Mouse (Mus musculus) CH12.LX (cell line): Measurements from ENCODE around the gene Apopt1. TPM values are rescaled to one million over a fixed set of nuclear protein-coding genes. Genes with fewer than 3 reads are reported as not detected.
"Not testable (repeated sequence)": the region's sequence is repeated elsewhere in the genome, so short reads cannot be mapped to it uniquely, and the experiment has no call there.

Experiments used
- DNase-seq: peaks from one replicate; pipeline ENCODE4 v3.0.0-alpha.2; 2013; ENCODE audit errors: extremely low read depth
- H3K27ac ChIP-seq: 2 replicates; pipeline ENCODE4 v1.5.1; 2012; ENCODE audit warnings: low read depth, mild to moderate bottlenecking, control low read depth, moderate library complexity; ENCODE audit not compliant: insufficient read depth
- H3K27me3 ChIP-seq: replicated peaks from 2 replicates; pipeline ENCODE3; 2012; ENCODE audit warnings: inconsistent platforms
- H3K36me3 ChIP-seq, 2 experiments: replicated peaks in 1 of 2; 2 replicates each; pipeline versions ENCODE3 to v1.6.1; 2012; ENCODE audit warnings: inconsistent platforms in 1 of 2, low read length in 1 of 2, mild to moderate bottlenecking in 1 of 2, mixed read lengths in 1 of 2, moderate library complexity in 1 of 2; ENCODE audit not compliant: control insufficient read depth in 1 of 2, insufficient read depth in 1 of 2
- H3K4me1 ChIP-seq, 2 experiments: 2 replicates each; pipeline ENCODE4 v1.6.1; 2012; ENCODE audit warnings: inconsistent platforms in 1 of 2, moderate library complexity in 1 of 2; ENCODE audit not compliant: insufficient read depth in 2 of 2, control insufficient read depth in 1 of 2
- H3K4me2 ChIP-seq: 2 replicates; pipeline ENCODE4 v1.6.1; 2012; ENCODE audit warnings: low read depth, mild to moderate bottlenecking, control low read depth; ENCODE audit not compliant: poor library complexity, insufficient read depth, severe bottlenecking
- H3K4me3 ChIP-seq, 3 experiments: fragments of 150-350 bp in 1 of 3; sonication (generic) in 1 of 3; replicated peaks in 1 of 3; 2 replicates each; pipeline versions ENCODE3 to v1.5.1; 2011 to 2012; ENCODE audit warnings: low read depth in 2 of 3, low read length in 2 of 3, mild to moderate bottlenecking in 2 of 3, moderate library complexity in 2 of 3, control low read depth in 1 of 3, improper control_type of control experiment in 1 of 3, inconsistent platforms in 1 of 3, mixed read lengths in 1 of 3; ENCODE audit not compliant: poor library complexity in 1 of 3
- H3K79me2 ChIP-seq: replicated peaks from 2 replicates; pipeline ENCODE4 v1.6.1; 2012; ENCODE audit warnings: mild to moderate bottlenecking, moderate library complexity; ENCODE audit not compliant: control insufficient read depth, poor library complexity, insufficient read depth, severe bottlenecking; ENCODE audit errors: extremely low read depth
- H3K9ac ChIP-seq: 2 replicates; pipeline ENCODE4 v1.6.1; 2012; ENCODE audit warnings: low read depth, mild to moderate bottlenecking, control low read depth, moderate library complexity; ENCODE audit not compliant: insufficient read depth
- H3K9me3 ChIP-seq: replicated peaks from 2 replicates; pipeline ENCODE3; 2012; ENCODE audit warnings: low read length, inconsistent platforms, mixed read lengths
- BHLHE40 ChIP-seq: IDR thresholded peaks from 2 replicates; pipeline ENCODE4 v1.6.1; 2011; ENCODE audit warnings: mild to moderate bottlenecking, low read depth, low read length, improper control_type of control experiment
- CTCF ChIP-seq, 2 experiments: IDR thresholded peaks in 1 of 2; conservative IDR thresholded peaks in 1 of 2; 2 replicates each; pipeline ENCODE4 v1.5.1; 2011 to 2012; ENCODE audit warnings: low read depth in 2 of 2, low read length in 2 of 2, improper control_type of control experiment in 1 of 2, inconsistent platforms in 1 of 2, mild to moderate bottlenecking in 1 of 2, moderate library complexity in 1 of 2
- ELF1 ChIP-seq: IDR thresholded peaks from 2 replicates; pipeline ENCODE4 v1.6.1; 2014; ENCODE audit warnings: low read depth, mild to moderate bottlenecking, inconsistent platforms, low read length, improper control_type of control experiment
- GABPA ChIP-seq: IDR thresholded peaks from 2 replicates; pipeline ENCODE4 v1.6.1; 2012; ENCODE audit warnings: low read depth, low read length, improper control_type of control experiment, inconsistent platforms; ENCODE audit not compliant: insufficient replicate concordance
- IRF4 ChIP-seq: IDR thresholded peaks from 2 replicates; pipeline ENCODE4 v1.6.1; 2014; ENCODE audit warnings: low read depth, mild to moderate bottlenecking, inconsistent platforms, low read length, improper control_type of control experiment
- MAFK ChIP-seq: IDR thresholded peaks from 2 replicates; pipeline ENCODE4 v1.6.1; 2011; ENCODE audit warnings: low read length, improper control_type of control experiment; ENCODE audit not compliant: insufficient replicate concordance
- MXI1 ChIP-seq: IDR thresholded peaks from 2 replicates; pipeline ENCODE4 v1.6.1; 2011; ENCODE audit warnings: mild to moderate bottlenecking, low read depth, low read length, improper control_type of control experiment
- NELFE ChIP-seq: IDR thresholded peaks from 2 replicates; pipeline ENCODE4 v1.6.1; 2011; ENCODE audit warnings: low read depth, low read length, improper control_type of control experiment
- PAX5 ChIP-seq: IDR thresholded peaks from 2 replicates; pipeline ENCODE4 v1.6.1; 2012; ENCODE audit warnings: low read length, inconsistent platforms, mixed read lengths
- TCF12 ChIP-seq: IDR thresholded peaks from 2 replicates; pipeline ENCODE4 v1.6.1; 2014; ENCODE audit warnings: low read depth, mild to moderate bottlenecking, inconsistent platforms, low read length, improper control_type of control experiment
- USF1 ChIP-seq: IDR thresholded peaks from 2 replicates; pipeline ENCODE4 v1.6.1; 2014; ENCODE audit warnings: low read depth, mild to moderate bottlenecking, inconsistent platforms, low read length, improper control_type of control experiment
- USF2 ChIP-seq: conservative IDR thresholded peaks from 2 replicates; pipeline ENCODE4 v1.6.1; 2011; ENCODE audit warnings: low read depth, low read length, improper control_type of control experiment
- dilution Hi-C: fragments of 300-500 bp; cut with MboI; formaldehyde crosslinking; loops from 2 replicates; pipeline ENCODE4 v1.14.3; 2020; ENCODE audit warnings: low sequenced_read_pairs; ENCODE audit not compliant: extremely low pct_unique_long_range_greater_than_20kb, extremely low pct_ligation_motif_present
- in situ Hi-C: fragments of 300-500 bp; cut with MboI; formaldehyde crosslinking; loops from 3 replicates; pipeline ENCODE4 v1.14.3; 2019; ENCODE audit warnings: low sequenced_read_pairs, low pct_ligation_motif_present, low pct_unique_long_range_greater_than_20kb, mixed read lengths
- polyA plus RNA-seq: library from polyadenylated mRNA; unstranded; fragments of >175 nt; gene quantifications from 2 replicates; pipeline ENCODE4 v1.2.1, GENCODE M21; 2012; ENCODE audit warnings: low read depth; ENCODE audit not compliant: insufficient read length
- total RNA-seq, 2 experiments: library from RNA; depleted of rRNA; stranded (reverse); fragments of 300-350 nt in 1 of 2; fragments of >200 nt in 1 of 2; gene quantifications; 2 replicates each; pipeline ENCODE4 v1.2.3; 2012 to 2014

Gene Apopt1
- total and polyA plus RNA-seq, 3 experiments, result 36.0 to 49.1 (median 43.6) TPM

DNA sequence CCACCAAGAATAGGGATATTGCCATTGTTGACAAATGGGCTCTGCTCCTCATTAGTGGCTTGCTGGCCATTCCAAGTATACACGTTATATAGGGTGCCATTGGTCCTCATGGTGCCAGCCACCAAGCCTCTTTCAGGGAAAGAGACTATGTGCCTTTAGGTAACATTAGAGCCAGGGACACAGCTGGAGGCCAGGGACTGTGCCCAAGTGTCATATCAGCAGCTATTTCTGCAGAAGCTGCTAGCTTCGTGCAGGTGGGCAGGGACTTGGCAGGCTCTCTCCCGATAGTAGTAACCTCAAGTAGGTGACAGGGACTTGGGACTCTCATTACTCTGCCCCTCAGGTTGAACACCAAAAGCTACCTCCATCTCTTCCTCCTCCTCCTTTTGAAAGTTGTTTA, 21.9 kb downstream of the Apopt1 start:
- Histone ChIP-seq H3K9me3 (peaks cover under 1% of the 10 kb centered on the region), H3K27ac (no peak overlapping the region), H3K79me2 (no peaks in the 10 kb centered on the region), H3K36me3 (peaks cover 14 to 47% of the 10 kb centered on the region in 2 experiments), H3K27me3 (no peaks in the 10 kb centered on the region), H3K9ac (no peak overlapping the region), H3K4me3 (no peak overlapping the region), H3K4me2 (no peak overlapping the region), H3K4me1 (peaks cover 0 to 11% of the 10 kb centered on the region in 2 experiments; a peak in 2 of 4 replicates)
- dilution Hi-C loops (no loop called here), in situ Hi-C loops (loop anchor here (10.0 kb wide), 1 partner anchor 140 kb away; no protein-coding TSS in a partner anchor)
- no peak for DNase-seq
- no peak for TF ChIP-seq IRF4
- no peak for TF ChIP-seq ELF1
- no peak for TF ChIP-seq USF1
- no peak for TF ChIP-seq CTCF (conservative IDR thresholded peaks at IDR 0.05 in 1 of 2, IDR thresholded peaks at IDR 0.05 in 1 of 2; ENCODE audit: low read depth in 2 of 2, low read length in 2 of 2)

DNA sequence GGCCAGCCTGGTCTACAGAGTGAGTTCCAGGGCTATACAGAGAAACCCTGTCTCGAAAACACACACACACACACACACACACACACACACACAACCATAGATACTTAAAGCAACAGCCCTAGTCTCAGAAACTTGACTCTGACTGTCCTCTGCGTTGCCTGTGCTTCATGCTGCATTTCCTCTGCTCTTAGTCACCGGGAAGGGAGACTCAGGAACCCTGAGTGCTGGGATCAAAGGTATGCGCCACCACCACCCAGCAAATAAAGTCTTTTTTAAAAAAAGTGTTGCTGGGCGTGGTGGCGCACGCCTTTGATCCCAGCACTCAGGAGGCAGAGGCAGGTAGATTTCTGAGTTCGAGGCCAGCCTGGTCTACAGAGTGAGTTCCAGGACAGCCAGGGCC, 23.6 kb downstream of the Apopt1 start:
- H3K79me2 ChIP-seq, H3K27ac ChIP-seq, dilution Hi-C loops, H3K9ac ChIP-seq, H3K4me3 ChIP-seq, H3K9me3 ChIP-seq, H3K4me2 ChIP-seq, DNase-seq, H3K27me3 ChIP-seq: not testable (repeated sequence)
- in situ Hi-C loops, result loop anchor here (10.0 kb wide), 1 partner anchor 138 kb away; no protein-coding TSS in a partner anchor
- Histone ChIP-seq H3K36me3 (peaks cover 4 to 38% of the 10 kb centered on the region in 2 experiments), H3K4me1 (peaks cover 7 to 22% of the 10 kb centered on the region in 2 experiments)

DNA sequence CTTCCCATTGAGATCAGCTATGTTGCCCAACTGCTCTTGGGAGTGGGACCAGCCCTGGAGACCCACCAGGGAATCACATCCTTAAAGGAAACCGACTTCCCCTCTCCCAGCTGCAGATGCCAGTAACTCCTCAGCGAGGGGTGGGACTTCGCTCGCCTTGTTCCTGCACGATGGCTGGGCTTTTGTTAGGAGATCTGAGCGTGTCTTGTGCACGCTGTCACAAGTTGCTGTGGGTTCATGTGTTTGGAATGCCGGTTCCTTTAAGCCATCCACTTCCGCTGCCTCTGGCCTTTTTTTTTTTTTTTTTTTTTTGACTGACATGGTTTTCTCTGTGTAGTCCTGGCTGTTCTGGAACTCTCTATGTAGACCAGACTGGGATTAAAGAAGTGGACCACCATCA, 24.3 kb downstream of the Apopt1 start:
- H3K36me3 ChIP-seq, result peaks cover 0 to 31% of the 10 kb centered on the region in 2 experiments
- no peak overlapping the region for H3K27ac ChIP-seq
- dilution Hi-C loops, result no loop called here
- H3K27me3 ChIP-seq, result no peaks in the 10 kb centered on the region
- H3K79me2 ChIP-seq, result no peaks in the 10 kb centered on the region
- H3K9me3 ChIP-seq, result no peaks in the 10 kb centered on the region
- TF ChIP-seq GABPA, result no peak
- TF ChIP-seq PAX5, result no peak
- TF ChIP-seq NELFE, result no peak
- TF ChIP-seq USF2, result no peak
- TF ChIP-seq IRF4, result no peak
- TF ChIP-seq MAFK, result no peak
- no peak for TF ChIP-seq MXI1
- no peak for TF ChIP-seq TCF12
- no peak for TF ChIP-seq BHLHE40
- H3K9ac ChIP-seq, result no peak overlapping the region
- peaks cover 8 to 26% of the 10 kb centered on the region in 2 experiments for H3K4me1 ChIP-seq
- in situ Hi-C loops, result loop anchor here (10.0 kb wide), 1 partner anchor 137 kb away; no protein-coding TSS in a partner anchor
- no peak overlapping the region for H3K4me2 ChIP-seq
- no peak for DNase-seq
- no peak overlapping the region for H3K4me3 ChIP-seq
